ENCODE assay signal across 8 mouse cellular contexts in genomic region chr14:16554643-16555459, GRCm38 (mm10).
DNase-seq lines count a peak whose midpoint lies in the region; ATAC-seq lines count a peak whose summit lies in the region.

No protein-coding gene starts in this region.

- DNase-seq in thymus, postnatal 14 days = peak; percentile 5
- no peak for DNase-seq in thymus, adult 18-20 months
- DNase-seq in kidney, postnatal 25 days = peak; percentile 51 to 61
- peak; percentile 36 for DNase-seq in yolk sac, embryonic 10.5 days (ENCODE audit: low spot score)
- no peak for DNase-seq in right cerebral cortex, postnatal 36 days (ENCODE audit: low spot score in 2 of 2)
- no peak for DNase-seq in thymus, postnatal 36 days

- peak; percentile 59 for ATAC-seq in heart, embryonic 15.5 days (replicated peaks; ENCODE audit: insufficient number of reproducible peaks, insufficient read depth, low FRiP score, low read depth)
- no peak for ATAC-seq in forebrain, embryonic 15.5 days (replicated peaks)

- peak overlapping the region; percentile 20; the same call in 1 of the 2 replicates for H3K9ac ChIP-seq in heart, embryonic 15.5 days
- H3K9ac ChIP-seq in forebrain, embryonic 15.5 days (replicated peaks) = no peak overlapping the region

- peaks cover 64% of the 10 kb centered on the region for H3K4me1 ChIP-seq in heart, embryonic 15.5 days (replicated peaks)
- H3K4me1 ChIP-seq in forebrain, embryonic 15.5 days = 0 out of 2 replicates have a peak, but pooled peaks cover 6% of the 10 kb centered on the region

- H3K4me3 ChIP-seq in heart, embryonic 15.5 days = no peak overlapping the region
- H3K4me3 ChIP-seq in forebrain, embryonic 15.5 days = no peak overlapping the region

- 20% methylated on average over 12 of the region's 12 CpGs for WGBS in heart, embryonic 15.5 days
- 67% methylated on average over 12 of the region's 12 CpGs for WGBS in forebrain, embryonic 15.5 days

- H3K36me3 ChIP-seq in heart, embryonic 15.5 days = no peaks in the 10 kb centered on the region
- H3K36me3 ChIP-seq in forebrain, embryonic 15.5 days = no peaks in the 10 kb centered on the region

- H3K9me3 ChIP-seq in heart, embryonic 15.5 days (replicated peaks) = no peaks in the 10 kb centered on the region
- no peaks in the 10 kb centered on the region for H3K9me3 ChIP-seq in forebrain, embryonic 15.5 days

- H3K27ac ChIP-seq in heart, embryonic 15.5 days = peak overlapping the region; percentile 77
- H3K27ac ChIP-seq in forebrain, embryonic 15.5 days (replicated peaks) = no peak overlapping the region

- H3K4me2 ChIP-seq in heart, embryonic 15.5 days = peak overlapping the region; percentile 31; the same call in 1 of the 2 replicates
- H3K4me2 ChIP-seq in forebrain, embryonic 15.5 days (replicated peaks) = no peak overlapping the region

- no peaks in the 10 kb centered on the region for H3K27me3 ChIP-seq in heart, embryonic 15.5 days
- H3K27me3 ChIP-seq in forebrain, embryonic 15.5 days = no peaks in the 10 kb centered on the region

Comparison
In these comparisons a context has a peak if more than half of its experiments do, and no peak if none do; other contexts are left out.
1. DNase-seq: peak in thymus, postnatal 14 days (single experiment), kidney, postnatal 25 days (2 of 2) and yolk sac, embryonic 10.5 days (single experiment); none in thymus, adult 18-20 months (0 of 2), right cerebral cortex, postnatal 36 days (0 of 2) and thymus, postnatal 36 days (0 of 2).